Mouse (Mus musculus): ENCODE results near the gene Spag16.

GRCm38 (mm10) chr1:70082208-70082878 is 255.6 kb downstream of the Spag16 start:
- no peak for TF ChIP-seq POLR2A (IDR thresholded peaks at IDR 0.05; ENCODE audit: insufficient read length, low read depth)
- no peak for TF ChIP-seq POLR2AphosphoS2 (IDR thresholded peaks at IDR 0.05; ENCODE audit: insufficient read length, low read depth)
- no peak for TF ChIP-seq MYOG (IDR thresholded peaks at IDR 0.05; ENCODE audit: control insufficient read depth in 1 of 3, insufficient read depth in 1 of 3, insufficient read length in 2 of 3, low read depth in 2 of 3)
- TF ChIP-seq REST (IDR thresholded peaks at IDR 0.05; ENCODE audit: insufficient read depth, insufficient read length): no peak

All from myocyte (in vitro differentiated cells).